Mouse (Mus musculus): ENCODE measurements around the gene Gab2. TPM values are rescaled to one million over a fixed set of nuclear protein-coding genes. Genes with fewer than 3 reads are reported as not detected.
"Not testable (repeated sequence)": the region's sequence is repeated elsewhere in the genome, so short reads cannot be mapped to it uniquely, and the experiment has no call there.

Gab2 gene
- polyA plus RNA-seq, 1 experiment from 2014 or later, result 15.2 TPM

DNA sequence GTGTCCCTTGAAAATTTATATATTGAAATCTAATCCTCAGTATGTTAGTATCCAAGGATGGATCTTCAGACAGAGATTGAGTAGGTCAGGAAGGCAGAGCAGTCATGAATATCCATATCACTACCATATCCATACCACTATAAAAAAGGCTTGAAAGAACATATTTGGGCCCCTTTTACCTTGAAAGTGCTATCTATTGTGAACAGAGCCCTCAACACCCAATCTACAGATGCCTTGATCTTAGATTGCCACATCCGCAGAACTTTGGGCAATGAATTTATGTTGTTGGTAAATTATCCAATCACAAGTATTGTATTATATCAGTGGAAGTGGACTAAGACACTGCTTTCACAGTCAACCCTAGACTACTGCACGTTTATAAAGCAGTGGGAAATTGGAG, 122.5 kb downstream of the Gab2 start:
- H3K4me2 ChIP-seq, result no peak overlapping the region
- WGBS, result 85% methylated on average over 2 of the region's 2 CpGs
- no peak overlapping the region for H3K4me3 ChIP-seq (replicated peaks)
- H3K27ac ChIP-seq (replicated peaks), result no peak overlapping the region
- no peaks in the 10 kb centered on the region for H3K27me3 ChIP-seq (replicated peaks)
- H3K36me3 ChIP-seq, result no peaks in the 10 kb centered on the region
- ATAC-seq (ENCODE audit: low FRiP score), result no peak
- H3K9me3 ChIP-seq (replicated peaks), result no peaks in the 10 kb centered on the region
- H3K4me1 ChIP-seq, result no peaks in the 10 kb centered on the region
- H3K9ac ChIP-seq (replicated peaks), result no peak overlapping the region

GRCm38 (mm10) chr7:97208811-97209549, 127.6 kb downstream of the Gab2 start:
- Histone ChIP-seq H3K27ac (replicated peaks) (no peak overlapping the region), H3K27me3 (replicated peaks) (no peaks in the 10 kb centered on the region), H3K4me2 (no peak overlapping the region), H3K36me3 (no peaks in the 10 kb centered on the region), H3K4me1 (no peaks in the 10 kb centered on the region), H3K9ac (replicated peaks) (no peak overlapping the region), H3K4me3 (replicated peaks) (no peak overlapping the region), H3K9me3 (replicated peaks) (no peaks in the 10 kb centered on the region)
- 27% methylated on average over 1 of the region's 1 CpGs for WGBS
- no peak for ATAC-seq (ENCODE audit: low FRiP score)

DNA sequence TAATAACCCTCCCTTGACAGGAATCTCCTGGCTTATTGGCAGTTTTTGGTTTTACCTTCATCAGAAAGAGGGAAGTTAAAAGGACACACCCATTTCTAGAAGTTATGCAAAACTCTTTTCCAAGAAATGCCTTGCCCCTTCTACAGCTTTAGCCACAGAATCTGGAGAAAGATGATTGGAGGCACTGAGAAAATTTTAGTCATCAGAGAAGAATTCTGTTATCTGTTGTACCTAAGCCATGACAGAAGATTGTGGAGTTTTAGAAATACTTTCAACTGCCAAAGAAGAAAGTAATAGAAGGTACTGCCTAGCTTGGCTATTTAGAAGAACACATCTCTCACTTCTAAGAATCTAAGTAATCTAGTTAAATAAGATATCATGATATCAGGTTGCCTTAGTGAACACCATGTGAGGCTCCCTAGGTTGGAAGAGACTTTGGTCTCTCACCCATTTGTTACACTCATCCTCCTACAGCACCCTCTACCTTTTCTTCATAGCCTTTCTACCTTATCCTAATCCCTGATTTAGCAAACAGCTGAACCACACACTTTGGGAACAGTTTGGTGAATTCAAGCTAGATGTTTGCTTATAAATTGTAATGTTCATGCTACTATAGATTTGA, 128.8 kb downstream of the Gab2 start:
- no peaks in the 10 kb centered on the region for H3K36me3 ChIP-seq
- no peaks in the 10 kb centered on the region for H3K4me1 ChIP-seq
- H3K27me3 ChIP-seq (replicated peaks), result no peaks in the 10 kb centered on the region
- H3K9ac ChIP-seq (replicated peaks), result no peak overlapping the region
- H3K4me2 ChIP-seq, result no peak overlapping the region
- no peak overlapping the region for H3K27ac ChIP-seq (replicated peaks)
- no peak for ATAC-seq (ENCODE audit: low FRiP score)
- H3K4me3 ChIP-seq (replicated peaks), result no peak overlapping the region
- no peaks in the 10 kb centered on the region for H3K9me3 ChIP-seq (replicated peaks)

DNA sequence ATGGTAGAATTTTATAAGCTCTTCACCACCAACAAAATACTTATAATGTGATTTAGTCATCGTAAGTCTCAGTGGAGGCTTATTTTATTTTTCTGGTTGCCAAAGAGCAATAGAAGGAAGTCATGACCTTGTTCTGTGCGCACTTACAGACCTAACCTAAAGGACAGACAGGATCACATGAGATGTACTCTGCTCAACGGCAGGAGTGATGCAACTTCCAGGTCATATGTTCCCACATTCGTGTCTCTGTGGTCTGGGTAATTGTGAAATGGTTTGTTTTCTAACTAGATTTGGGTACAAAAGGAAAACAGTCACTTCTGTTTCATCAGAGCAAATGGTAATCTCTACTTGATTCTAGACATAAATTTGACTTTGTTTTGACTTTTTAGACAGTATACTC, 129.7 kb downstream of the Gab2 start:
- Histone ChIP-seq H3K4me1 (no peaks in the 10 kb centered on the region), H3K9ac (replicated peaks) (no peak overlapping the region), H3K4me2 (no peak overlapping the region), H3K27ac (replicated peaks) (no peak overlapping the region), H3K27me3 (replicated peaks) (no peaks in the 10 kb centered on the region), H3K36me3 (no peaks in the 10 kb centered on the region), H3K9me3 (replicated peaks) (no peaks in the 10 kb centered on the region), H3K4me3 (replicated peaks) (no peak overlapping the region)
- WGBS, result 80% methylated on average over 4 of the region's 4 CpGs
- no peak for ATAC-seq (ENCODE audit: low FRiP score)

GRCm38 (mm10) chr7:97223836-97224235, 142.4 kb downstream of the Gab2 start:
- H3K9ac ChIP-seq (replicated peaks), result no peak overlapping the region
- H3K27ac ChIP-seq (replicated peaks), result no peak overlapping the region
- H3K4me3 ChIP-seq (replicated peaks), result no peak overlapping the region
- 93% methylated on average over 2 of the region's 2 CpGs for WGBS
- H3K9me3 ChIP-seq (replicated peaks), result no peaks in the 10 kb centered on the region
- H3K27me3 ChIP-seq (replicated peaks), result no peaks in the 10 kb centered on the region
- no peak for ATAC-seq (ENCODE audit: low FRiP score)
- H3K4me2 ChIP-seq, result no peak overlapping the region
- H3K4me1 ChIP-seq, result no peaks in the 10 kb centered on the region
- H3K36me3 ChIP-seq, result 0 out of 2 replicates have a peak, but pooled peaks cover 2% of the 10 kb centered on the region

- Histone ChIP-seq H3K4me1 (no peaks in the 10 kb centered on the region), H3K27ac (replicated peaks) (no peak overlapping the region), H3K4me3 (replicated peaks) (no peak overlapping the region), H3K9ac (replicated peaks) (no peak overlapping the region), H3K27me3 (replicated peaks) (no peaks in the 10 kb centered on the region), H3K9me3 (replicated peaks) (no peaks in the 10 kb centered on the region), H3K36me3 (no peaks in the 10 kb centered on the region), H3K4me2 (no peak overlapping the region)
- ATAC-seq (ENCODE audit: low FRiP score), result no peak
- WGBS, result 68% methylated on average over 2 of the region's 2 CpGs
Observed at GRCm38 (mm10) chr7:97245261-97245949, 164.0 kb downstream of the Gab2 start.

- WGBS, result 61% methylated on average over 2 of the region's 2 CpGs
- not testable (repeated sequence) for H3K36me3 ChIP-seq; H3K27me3 ChIP-seq (replicated peaks); ATAC-seq (ENCODE audit: low FRiP score); H3K4me1 ChIP-seq; H3K4me2 ChIP-seq; H3K9ac ChIP-seq (replicated peaks); H3K9me3 ChIP-seq (replicated peaks); H3K27ac ChIP-seq (replicated peaks); H3K4me3 ChIP-seq (replicated peaks)
Observed at GRCm38 (mm10) chr7:97245950-97246578, 164.7 kb downstream of the Gab2 start.

GRCm38 (mm10) chr7:97247661-97248060, 166.3 kb downstream of the Gab2 start:
- ATAC-seq (ENCODE audit: low FRiP score), result no peak
- 89% methylated on average over 1 of the region's 1 CpGs for WGBS

GRCm38 (mm10) chr7:97248136-97248535, 166.8 kb downstream of the Gab2 start:
- no peaks in the 10 kb centered on the region for H3K9me3 ChIP-seq (replicated peaks)
- no peaks in the 10 kb centered on the region for H3K27me3 ChIP-seq (replicated peaks)
- no peaks in the 10 kb centered on the region for H3K4me1 ChIP-seq
- no peak overlapping the region for H3K4me2 ChIP-seq
- WGBS, result 84% methylated on average over 5 of the region's 5 CpGs
- H3K27ac ChIP-seq (replicated peaks), result no peak overlapping the region
- H3K9ac ChIP-seq (replicated peaks), result no peak overlapping the region
- H3K36me3 ChIP-seq, result no peaks in the 10 kb centered on the region
- no peak overlapping the region for H3K4me3 ChIP-seq (replicated peaks)
- no peak for ATAC-seq (ENCODE audit: low FRiP score)

More at GRCm38 (mm10) chr7:97247661-97248060, 166.3 kb downstream of the Gab2 start:
- no peaks in the 10 kb centered on the region for H3K36me3 ChIP-seq
- H3K4me2 ChIP-seq, result no peak overlapping the region
- H3K27me3 ChIP-seq (replicated peaks), result no peaks in the 10 kb centered on the region
- H3K9me3 ChIP-seq (replicated peaks), result no peaks in the 10 kb centered on the region
- no peak overlapping the region for H3K9ac ChIP-seq (replicated peaks)
- H3K4me3 ChIP-seq (replicated peaks), result no peak overlapping the region
- no peak overlapping the region for H3K27ac ChIP-seq (replicated peaks)
- H3K4me1 ChIP-seq, result no peaks in the 10 kb centered on the region

DNA sequence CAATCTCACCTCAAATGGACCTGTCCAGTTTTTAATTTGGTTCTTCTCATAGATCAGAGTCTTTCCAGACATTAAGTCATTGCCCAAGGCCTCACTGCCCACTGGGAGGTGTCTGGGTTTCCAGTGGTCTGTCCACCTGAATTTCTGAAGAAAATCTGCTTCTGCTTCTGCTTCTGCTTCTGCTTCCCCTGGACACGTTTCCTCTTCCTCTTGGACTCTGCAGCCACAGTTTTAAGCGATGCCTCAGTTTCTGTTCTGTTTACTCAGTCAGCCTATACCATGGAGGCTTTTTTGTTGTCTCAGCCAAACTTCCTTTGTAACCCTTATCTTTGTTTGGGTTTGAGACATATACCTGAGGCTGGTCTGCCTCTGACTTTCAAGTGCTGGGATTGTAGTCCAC, 170.3 kb downstream of the Gab2 start:
- Histone ChIP-seq H3K4me3 (replicated peaks) (no peak overlapping the region), H3K36me3 (no peaks in the 10 kb centered on the region), H3K27me3 (replicated peaks) (no peaks in the 10 kb centered on the region), H3K4me1 (no peaks in the 10 kb centered on the region), H3K9ac (replicated peaks) (no peak overlapping the region), H3K9me3 (replicated peaks) (no peaks in the 10 kb centered on the region), H3K4me2 (no peak overlapping the region), H3K27ac (replicated peaks) (no peak overlapping the region)
- WGBS, result 79% methylated on average over 2 of the region's 2 CpGs
- no peak for ATAC-seq (ENCODE audit: low FRiP score)

- ATAC-seq (ENCODE audit: low FRiP score), result no peak
- Histone ChIP-seq H3K4me3 (replicated peaks) (no peak overlapping the region), H3K4me1 (no peaks in the 10 kb centered on the region), H3K27me3 (replicated peaks) (no peaks in the 10 kb centered on the region), H3K27ac (replicated peaks) (no peak overlapping the region), H3K9me3 (replicated peaks) (no peaks in the 10 kb centered on the region), H3K9ac (replicated peaks) (no peak overlapping the region), H3K4me2 (no peak overlapping the region), H3K36me3 (no peaks in the 10 kb centered on the region)
- 33% methylated on average over 1 of the region's 1 CpGs for WGBS
Observed at GRCm38 (mm10) chr7:97262541-97262940, 181.2 kb downstream of the Gab2 start.

DNA sequence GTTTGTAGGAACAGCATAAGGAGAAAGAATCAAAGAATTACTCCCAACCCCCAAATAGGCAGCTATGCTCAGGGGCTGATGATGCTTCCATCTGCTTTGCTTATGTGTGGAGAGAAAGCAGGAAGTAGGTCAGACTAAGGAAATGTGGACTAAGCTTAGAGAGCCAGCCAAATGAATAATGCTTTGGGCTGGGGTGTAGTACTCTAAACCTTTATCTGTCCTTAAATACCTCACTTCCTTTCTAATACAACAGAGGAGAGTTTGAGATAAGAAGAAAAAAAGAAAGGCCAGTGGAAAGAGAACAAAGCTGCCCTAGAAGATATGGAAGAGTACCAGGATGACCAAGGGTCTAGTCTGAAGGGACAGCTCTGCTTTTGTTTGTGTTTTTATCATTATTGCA, 189.0 kb downstream of the Gab2 start:
- H3K9ac ChIP-seq (replicated peaks), result no peak overlapping the region
- no peak overlapping the region for H3K27ac ChIP-seq (replicated peaks)
- no peak overlapping the region for H3K4me2 ChIP-seq
- no peaks in the 10 kb centered on the region for H3K4me1 ChIP-seq
- H3K4me3 ChIP-seq (replicated peaks), result no peak overlapping the region
- H3K27me3 ChIP-seq (replicated peaks), result no peaks in the 10 kb centered on the region
- ATAC-seq (ENCODE audit: low FRiP score), result no peak
- H3K36me3 ChIP-seq, result 0 out of 2 replicates have a peak, but pooled peaks cover 3% of the 10 kb centered on the region
- no peaks in the 10 kb centered on the region for H3K9me3 ChIP-seq (replicated peaks)
